Mouse (Mus musculus) G1E (cell line): ENCODE data around the gene Cep55. TPM values are rescaled to one million over a fixed set of nuclear protein-coding genes. Genes with fewer than 3 reads are reported as not detected.

Experiments used
- ATAC-seq: 2 replicates; pipeline ENCODE4 v1.8.0; 2016; ENCODE audit warnings: mild to moderate bottlenecking; ENCODE audit not compliant: insufficient number of reproducible peaks, poor library complexity, low FRiP score, severe bottlenecking; ENCODE audit errors: extremely low read depth
- DNase-seq: peaks from one replicate; pipeline ENCODE4 v3.0.0; 2012; ENCODE audit warnings: low spot score
- H3K27me3 ChIP-seq: 2 replicates; pipeline ENCODE4 v1.6.1; 2012; ENCODE audit warnings: mild to moderate bottlenecking, low read length, inconsistent platforms; ENCODE audit not compliant: insufficient read depth
- H3K36me3 ChIP-seq: replicated peaks from 2 replicates; pipeline ENCODE3; 2012; ENCODE audit warnings: mild to moderate bottlenecking, inconsistent platforms
- H3K4me1 ChIP-seq: 2 replicates; pipeline ENCODE4 v1.6.1; 2012; ENCODE audit warnings: low read depth, low read length, inconsistent platforms, mixed read lengths; ENCODE audit not compliant: insufficient read depth
- H3K4me3 ChIP-seq: 2 replicates; pipeline ENCODE4 v1.5.1; 2012; ENCODE audit warnings: low read depth, mild to moderate bottlenecking, inconsistent platforms, low read length, moderate library complexity, mixed read lengths
- H3K9me3 ChIP-seq: replicated peaks from 2 replicates; pipeline ENCODE4 v1.6.1; 2012; ENCODE audit warnings: inconsistent platforms
- CTCF ChIP-seq: IDR thresholded peaks from 2 replicates; pipeline ENCODE4 v1.5.1; 2012; ENCODE audit warnings: low read depth, low read length, inconsistent platforms, mixed read lengths
- GATA1 ChIP-seq: IDR thresholded peaks from 2 replicates; pipeline ENCODE4 v1.6.1; 2012; ENCODE audit warnings: borderline replicate concordance, low read length, inconsistent platforms, mixed read lengths
- GATA2 ChIP-seq: IDR thresholded peaks from 2 replicates; pipeline ENCODE4 v1.6.1; 2012; ENCODE audit warnings: low read depth, low read length, inconsistent platforms, borderline replicate concordance
- POLR2AphosphoS5 ChIP-seq: IDR thresholded peaks from 2 replicates; pipeline ENCODE4 v1.6.1; 2012; ENCODE audit warnings: low read depth, low read length, inconsistent platforms; ENCODE audit not compliant: insufficient replicate concordance
- TAL1 ChIP-seq: conservative IDR thresholded peaks from 2 replicates; pipeline ENCODE4 v1.6.1; 2012; ENCODE audit warnings: low read depth, low read length, inconsistent platforms, mixed read lengths
- polyA plus RNA-seq: library from polyadenylated mRNA; stranded (reverse); fragments of >175 nt; gene quantifications from 2 replicates; pipeline ENCODE4 v1.2.3, GENCODE M21; 2012
- total RNA-seq, 2 experiments: library from RNA; stranded (forward) in 1 of 2; stranded (reverse) in 1 of 2; fragments of 200-1000 nt in 1 of 2; fragments of >200 nt in 1 of 2; fragmentation: Nextera tagmentation in 1 of 2; gene quantifications; 2 replicates each; pipeline ENCODE4 v1.2.3; 2014 to 2017

Cep55 gene
- total and polyA plus RNA-seq, 3 experiments, result 3.7 to 60.2 (median 52.4) TPM

- TF ChIP-seq TAL1 (peak; percentile 94), GATA2 (no peak), CTCF (no peak), POLR2AphosphoS5 (no peak)
- Histone ChIP-seq H3K4me1 (peaks cover 19% of the 10 kb centered on the region), H3K27me3 (peaks cover 11% of the 10 kb centered on the region), H3K36me3 (peaks cover 21% of the 10 kb centered on the region), H3K9me3 (no peaks in the 10 kb centered on the region), H3K4me3 (peak overlapping the region; percentile 84)
- peak; percentile 61 for ATAC-seq
- DNase-seq, result peak; percentile 54
Observed at GRCm38 (mm10) chr19:38054149-38054719, 577 bp upstream of the Cep55 start.

DNA sequence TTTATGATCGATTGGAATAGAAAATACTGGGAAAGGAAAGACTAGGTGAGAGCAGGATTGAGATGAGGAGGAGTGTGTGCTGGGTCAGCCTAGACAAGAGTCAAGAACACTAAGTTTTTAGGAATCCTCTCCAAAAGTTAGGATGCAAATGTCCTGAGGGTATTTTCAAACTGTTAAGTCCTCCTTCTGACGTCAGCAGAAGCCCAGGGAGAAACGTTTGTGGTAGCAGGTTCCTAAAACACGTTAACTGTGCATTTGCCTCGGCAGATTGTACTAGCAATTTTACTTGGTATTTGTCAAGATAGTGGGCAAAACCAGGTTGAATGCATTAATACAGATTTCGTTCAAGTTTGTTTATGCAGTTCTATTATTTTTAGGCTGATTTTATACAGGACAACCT lies 987 bp downstream of the Cep55 start:
- peaks cover 19% of the 10 kb centered on the region for H3K4me1 ChIP-seq
- peaks cover 11% of the 10 kb centered on the region for H3K27me3 ChIP-seq
- H3K36me3 ChIP-seq, result peaks cover 36% of the 10 kb centered on the region
- peak overlapping the region; percentile 84 for H3K4me3 ChIP-seq
- ATAC-seq, result no peak
- no peak for DNase-seq
- H3K9me3 ChIP-seq, result no peaks in the 10 kb centered on the region
- TF ChIP-seq TAL1 (no peak), POLR2AphosphoS5 (no peak), GATA1 (no peak), GATA2 (no peak), CTCF (no peak)

GRCm38 (mm10) chr19:38056276-38056675 lies 1.5 kb downstream of the Cep55 start:
- DNase-seq, result no peak
- TF ChIP-seq GATA1 (no peak), GATA2 (no peak), CTCF (no peak), TAL1 (no peak), POLR2AphosphoS5 (no peak)
- no peak for ATAC-seq
- H3K9me3 ChIP-seq, result no peaks in the 10 kb centered on the region
- no peak overlapping the region; the same call in 1 of the 2 replicates for H3K4me3 ChIP-seq
- peaks cover 19% of the 10 kb centered on the region for H3K4me1 ChIP-seq
- H3K36me3 ChIP-seq, result peaks cover 41% of the 10 kb centered on the region
- H3K27me3 ChIP-seq, result peaks cover 9% of the 10 kb centered on the region

DNA sequence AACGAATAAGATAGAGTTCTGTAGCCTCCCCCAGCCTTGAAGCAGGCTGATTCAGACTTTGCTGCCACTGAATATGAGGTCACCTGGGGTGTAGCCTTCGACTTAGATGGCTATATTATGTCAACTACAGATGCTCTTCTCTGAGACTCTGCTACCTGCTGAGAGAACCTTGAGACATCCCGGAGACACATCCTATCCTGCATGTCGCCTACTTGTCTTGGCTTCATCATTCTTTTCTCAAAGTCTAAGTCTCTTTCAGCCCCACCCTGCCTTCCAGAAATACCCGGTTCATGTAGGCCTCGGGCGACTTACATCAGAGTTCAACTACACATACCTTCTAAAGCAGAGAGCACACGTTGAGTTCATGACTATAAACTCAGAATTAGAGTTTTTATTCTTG lies 2.1 kb downstream of the Cep55 start:
- Histone ChIP-seq H3K36me3 (peaks cover 44% of the 10 kb centered on the region), H3K27me3 (peaks cover 7% of the 10 kb centered on the region), H3K4me1 (peaks cover 19% of the 10 kb centered on the region), H3K9me3 (no peaks in the 10 kb centered on the region), H3K4me3 (no peak overlapping the region)
- DNase-seq (no peak), ATAC-seq (no peak)
- no peak for TF ChIP-seq POLR2AphosphoS5
- no peak for TF ChIP-seq TAL1
- TF ChIP-seq GATA2, result no peak
- no peak for TF ChIP-seq GATA1
- no peak for TF ChIP-seq CTCF

- DNase-seq, result no peak
- no peaks in the 10 kb centered on the region for H3K27me3 ChIP-seq
- no peak for ATAC-seq
- no peaks in the 10 kb centered on the region for H3K9me3 ChIP-seq
- H3K4me1 ChIP-seq, result no peaks in the 10 kb centered on the region
- H3K4me3 ChIP-seq, result no peak overlapping the region
- H3K36me3 ChIP-seq, result peaks cover 63% of the 10 kb centered on the region
- TF ChIP-seq CTCF (no peak), GATA1 (no peak), POLR2AphosphoS5 (no peak), TAL1 (no peak), GATA2 (no peak)
Observed at GRCm38 (mm10) chr19:38063201-38063600, 8.4 kb downstream of the Cep55 start.

GRCm38 (mm10) chr19:38064051-38064450 lies 9.2 kb downstream of the Cep55 start:
- Histone ChIP-seq H3K4me1 (no peaks in the 10 kb centered on the region), H3K27me3 (no peaks in the 10 kb centered on the region), H3K36me3 (peaks cover 65% of the 10 kb centered on the region), H3K4me3 (no peak overlapping the region), H3K9me3 (no peaks in the 10 kb centered on the region)
- TF ChIP-seq POLR2AphosphoS5 (no peak), TAL1 (no peak), CTCF (no peak), GATA1 (no peak), GATA2 (no peak)
- ATAC-seq (no peak), DNase-seq (no peak)

- TF ChIP-seq TAL1 (no peak), GATA2 (no peak), GATA1 (no peak), CTCF (no peak), POLR2AphosphoS5 (no peak)
- Histone ChIP-seq H3K4me1 (no peaks in the 10 kb centered on the region), H3K4me3 (no peak overlapping the region), H3K36me3 (peaks cover 57% of the 10 kb centered on the region), H3K27me3 (0 out of 2 replicates have a peak, but pooled peaks cover 2% of the 10 kb centered on the region), H3K9me3 (no peaks in the 10 kb centered on the region)
- DNase-seq (no peak), ATAC-seq (no peak)
Observed at GRCm38 (mm10) chr19:38073226-38073625, 18.4 kb downstream of the Cep55 start.
